Mouse (Mus musculus): ENCODE results near the gene Nucks1. TPM values are rescaled to one million over a fixed set of nuclear protein-coding genes. Genes with fewer than 3 reads are reported as not detected.

The Nucks1 gene
- polyA plus RNA-seq, 1 experiment from 2014 or later: 19.1 TPM

- H3K9ac ChIP-seq (replicated peaks; ENCODE audit: low read depth): no peak overlapping the region
- no peak overlapping the region for H3K27ac ChIP-seq (ENCODE audit: low read length)
- H3K36me3 ChIP-seq (ENCODE audit: insufficient read depth, low read length): no peaks in the 10 kb centered on the region
- H3K4me2 ChIP-seq (replicated peaks; ENCODE audit: low read depth, low read length): no peak overlapping the region
- ATAC-seq (no peak), DNase-seq (ENCODE audit: low spot score) (no peak)
- 57% methylated on average over 2 of the region's 2 CpGs for WGBS
- peaks cover 4% of the 10 kb centered on the region; the same call in 1 of the 2 replicates for H3K4me1 ChIP-seq (ENCODE audit: insufficient read depth, low read depth, low read length)
- H3K27me3 ChIP-seq (replicated peaks; ENCODE audit: insufficient read depth, low read length): no peaks in the 10 kb centered on the region
- H3K9me3 ChIP-seq (ENCODE audit: low read length): no peaks in the 10 kb centered on the region
- TF ChIP-seq CTCF (IDR thresholded peaks at IDR 0.05): no peak
- H3K4me3 ChIP-seq (ENCODE audit: low read depth, low read length): no peak overlapping the region
Observed at GRCm38 (mm10) chr1:131983806-131984205, 73.5 kb downstream of the Nucks1 start.

Other genes starting within 250 kb of the Nucks1 start
- 3.8 and 4.0 TPM in 2 replicates for gene Rab7b, start 221.8 kb upstream of the Nucks1 start, polyA plus RNA-seq (2015; fragmentation: Nextera tagmentation; extraction: Ambion mirVana)
- 10.9 and 12.3 TPM in 2 replicates for gene Slc26a9, start 166.5 kb upstream of the Nucks1 start, polyA plus RNA-seq (2015; fragmentation: Nextera tagmentation; extraction: Ambion mirVana)
- gene Pm20d1, start 113.2 kb upstream of the Nucks1 start, polyA plus RNA-seq (2015; fragmentation: Nextera tagmentation; extraction: Ambion mirVana): 1.6 TPM in 2 replicates
- 12.1 and 13.1 TPM in 2 replicates for gene Slc41a1, start 83.0 kb upstream of the Nucks1 start, polyA plus RNA-seq (2015; fragmentation: Nextera tagmentation; extraction: Ambion mirVana)
- 23.1 and 26.3 TPM in 2 replicates for gene Rab29, start 43.3 kb upstream of the Nucks1 start, polyA plus RNA-seq (2015; fragmentation: Nextera tagmentation; extraction: Ambion mirVana)
- 5.7 and 6.9 TPM in 2 replicates for gene Slc45a3, start 52.4 kb downstream of the Nucks1 start, polyA plus RNA-seq (2015; fragmentation: Nextera tagmentation; extraction: Ambion mirVana)
- 26.3 and 28.0 TPM in 2 replicates for gene Elk4, start 97.1 kb downstream of the Nucks1 start, polyA plus RNA-seq (2015; fragmentation: Nextera tagmentation; extraction: Ambion mirVana)
- 7.5 and 8.4 TPM in 2 replicates for gene Mfsd4a, start 157.5 kb downstream of the Nucks1 start, polyA plus RNA-seq (2015; fragmentation: Nextera tagmentation; extraction: Ambion mirVana)
- gene Cdk18, start 229.2 kb downstream of the Nucks1 start, polyA plus RNA-seq (2015; fragmentation: Nextera tagmentation; extraction: Ambion mirVana): 6.5 and 6.9 TPM in 2 replicates

All from lung, postnatal 0 days (tissue).